Mouse (Mus musculus): ENCODE results near the gene Fgd5.
"Not testable (repeated sequence)": the region's sequence is repeated elsewhere in the genome, so short reads cannot be mapped to it uniquely, and the experiment has no call there.

The Fgd5 gene

GRCm38 (mm10) chr6:91978371-91979300 is at the start of gene Fgd5:
TSS of gene Fgd5 (plus strand) at chr6:91978878.
- peak in 1 of 2 experiments; percentile 14 for DNase-seq (ENCODE audit: low spot score in 2 of 2)

- no peak for DNase-seq (ENCODE audit: low spot score in 2 of 2)
Measured at GRCm38 (mm10) chr6:91931231-91931630, 47.4 kb upstream of the Fgd5 start.

GRCm38 (mm10) chr6:91938491-91938890 is 40.2 kb upstream of the Fgd5 start:
- DNase-seq (ENCODE audit: low spot score in 2 of 2) = no peak

GRCm38 (mm10) chr6:91948426-91948825 is 30.3 kb upstream of the Fgd5 start:
- no peak for DNase-seq (ENCODE audit: low spot score in 2 of 2)

GRCm38 (mm10) chr6:91958015-91958414 is 20.7 kb upstream of the Fgd5 start:
- not testable (repeated sequence) for DNase-seq (ENCODE audit: low spot score in 2 of 2)

- DNase-seq (ENCODE audit: low spot score in 2 of 2) = peak in 1 of 2 experiments; percentile 13
Measured at GRCm38 (mm10) chr6:91960028-91960811, 18.5 kb upstream of the Fgd5 start.

GRCm38 (mm10) chr6:91963429-91963828 is 15.2 kb upstream of the Fgd5 start:
- DNase-seq (ENCODE audit: low spot score in 2 of 2) = no peak

- no peak for DNase-seq (ENCODE audit: low spot score in 2 of 2)
Measured at GRCm38 (mm10) chr6:91965060-91965459, 13.6 kb upstream of the Fgd5 start.

GRCm38 (mm10) chr6:91966006-91966405 is 12.7 kb upstream of the Fgd5 start:
- DNase-seq (ENCODE audit: low spot score in 2 of 2) = no peak

- DNase-seq (ENCODE audit: low spot score in 2 of 2) = peak in 1 of 2 experiments; percentile 21
Measured at GRCm38 (mm10) chr6:91972201-91972646, 6.5 kb upstream of the Fgd5 start.

- DNase-seq (ENCODE audit: low spot score in 2 of 2) = no peak
Measured at GRCm38 (mm10) chr6:91973972-91974371, 4.7 kb upstream of the Fgd5 start.

GRCm38 (mm10) chr6:91979301-91979996 is 771 bp downstream of the Fgd5 start:
- DNase-seq (ENCODE audit: low spot score in 2 of 2) = no peak

GRCm38 (mm10) chr6:91980011-91980410 is 1.3 kb downstream of the Fgd5 start:
- DNase-seq (ENCODE audit: low spot score in 2 of 2) = no peak

GRCm38 (mm10) chr6:91990101-91990500 is 11.4 kb downstream of the Fgd5 start:
- DNase-seq (ENCODE audit: low spot score in 2 of 2) = no peak

- DNase-seq (ENCODE audit: low spot score in 2 of 2) = no peak
Measured at GRCm38 (mm10) chr6:91992823-91993222, 14.1 kb downstream of the Fgd5 start.

GRCm38 (mm10) chr6:91993795-91994505 is 15.3 kb downstream of the Fgd5 start:
- no peak for DNase-seq (ENCODE audit: low spot score in 2 of 2)

- no peak for DNase-seq (ENCODE audit: low spot score in 2 of 2)
Measured at GRCm38 (mm10) chr6:91996072-91996471, 17.4 kb downstream of the Fgd5 start.

GRCm38 (mm10) chr6:92002558-92003285 is 24.0 kb downstream of the Fgd5 start:
- no peak for DNase-seq (ENCODE audit: low spot score in 2 of 2)

- no peak for DNase-seq (ENCODE audit: low spot score in 2 of 2)
Measured at GRCm38 (mm10) chr6:92003646-92004045, 25.0 kb downstream of the Fgd5 start.

- no peak for DNase-seq (ENCODE audit: low spot score in 2 of 2)
Measured at GRCm38 (mm10) chr6:92004137-92004805, 25.6 kb downstream of the Fgd5 start.
